Mouse (Mus musculus): ENCODE measurements at regions not wholly inside any gene's neighbourhood (a gene's known extent, or its start where the extent isn't known, plus 50 kb on each side); places are given as distances from the start of the nearest gene placed in this dataset.
A peak's percentile ranks its signal among the peaks of the same experiment; 100 is the strongest.

DNA sequence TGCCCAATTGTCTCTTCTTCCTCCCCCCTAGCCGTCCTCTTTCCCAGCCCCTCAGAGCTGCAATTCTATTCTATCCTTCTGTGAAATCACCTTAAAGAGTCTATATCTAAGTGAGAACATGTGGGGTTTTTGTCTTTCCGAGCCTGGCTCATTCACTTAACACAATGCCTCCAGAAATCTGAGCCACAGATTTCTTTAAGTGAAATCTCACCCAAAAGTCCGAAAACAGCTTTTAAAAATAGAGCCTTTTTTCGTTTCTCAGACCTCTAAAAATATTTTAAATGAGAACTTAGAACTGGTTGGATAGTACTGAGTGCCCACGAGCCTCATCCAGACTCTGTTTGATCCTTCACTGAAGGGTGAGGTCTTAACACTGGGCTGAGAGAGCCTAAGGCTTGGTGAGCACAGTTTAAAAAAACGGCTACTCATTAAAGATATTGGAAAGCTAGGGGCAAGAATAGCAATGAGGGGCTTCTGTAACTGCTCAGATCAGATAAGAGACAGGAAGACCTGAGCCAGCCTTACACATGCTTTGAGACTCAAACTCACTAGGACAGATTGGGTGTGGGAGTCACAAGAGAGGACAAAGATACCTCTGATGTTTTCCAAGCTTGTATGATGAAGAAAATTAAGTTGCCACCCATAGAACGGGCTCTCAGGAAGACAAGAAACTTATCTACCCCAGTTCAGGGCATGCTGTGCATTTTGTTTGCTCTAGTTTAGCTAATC lies 427.3 kb downstream of the Prss52 start:
- no peak for TF ChIP-seq CTCF (IDR thresholded peaks at IDR 0.05; ENCODE audit: low read depth)
- no peak for ATAC-seq
- no peaks in the 10 kb centered on the region for H3K4me1 ChIP-seq (replicated peaks; ENCODE audit: control insufficient read depth, insufficient read depth, low read length)
- H3K36me3 ChIP-seq (ENCODE audit: control insufficient read depth, insufficient read depth) = no peaks in the 10 kb centered on the region
- no peak overlapping the region for H3K4me3 ChIP-seq (ENCODE audit: low read depth, low read length)
- no peak overlapping the region for H3K27ac ChIP-seq (ENCODE audit: low read depth, low read length)
- WGBS = 59% methylated on average over 7 of the region's 7 CpGs
- no peak overlapping the region for H3K9ac ChIP-seq (ENCODE audit: low read depth, low read length)
- H3K4me2 ChIP-seq (replicated peaks; ENCODE audit: low read depth) = no peak overlapping the region
- H3K27me3 ChIP-seq (replicated peaks; ENCODE audit: control insufficient read depth, insufficient read depth, low read length) = no peaks in the 10 kb centered on the region
- no peaks in the 10 kb centered on the region for H3K9me3 ChIP-seq (ENCODE audit: control insufficient read depth)

DNA sequence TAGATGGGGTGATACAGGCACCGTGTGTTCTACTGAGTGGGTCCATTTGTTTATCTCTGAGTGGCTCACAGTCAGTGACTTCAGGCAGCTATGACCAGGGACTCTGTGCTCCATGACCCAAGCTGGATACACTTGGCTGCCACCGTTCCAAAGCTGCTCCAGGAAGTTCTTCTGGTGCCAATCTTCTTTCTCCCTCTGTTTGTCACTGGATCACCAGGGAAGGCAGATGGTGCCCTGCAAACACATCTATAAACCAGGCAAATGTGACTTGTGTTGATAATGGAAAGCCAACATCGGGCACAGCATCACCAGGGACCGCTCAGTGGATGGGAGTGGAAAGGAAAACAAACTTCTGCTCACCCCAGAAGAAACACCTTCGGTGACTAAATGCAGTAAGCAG lies 428.3 kb downstream of the Prss52 start:
- TF ChIP-seq CTCF (IDR thresholded peaks at IDR 0.05; ENCODE audit: low read depth) = no peak
- Histone ChIP-seq H3K4me2 (replicated peaks; ENCODE audit: low read depth) (no peak overlapping the region), H3K36me3 (ENCODE audit: control insufficient read depth, insufficient read depth) (no peaks in the 10 kb centered on the region), H3K27ac (ENCODE audit: low read depth, low read length) (no peak overlapping the region), H3K4me3 (ENCODE audit: low read depth, low read length) (no peak overlapping the region), H3K4me1 (replicated peaks; ENCODE audit: control insufficient read depth, insufficient read depth, low read length) (no peaks in the 10 kb centered on the region), H3K9ac (ENCODE audit: low read depth, low read length) (no peak overlapping the region), H3K9me3 (ENCODE audit: control insufficient read depth) (no peaks in the 10 kb centered on the region), H3K27me3 (replicated peaks; ENCODE audit: control insufficient read depth, insufficient read depth, low read length) (no peaks in the 10 kb centered on the region)
- no peak for ATAC-seq
- WGBS = 84% methylated on average over 5 of the region's 5 CpGs

- 51% methylated on average over 7 of the region's 7 CpGs for WGBS
Observed at GRCm38 (mm10) chr14:64533591-64534151, 429.6 kb downstream of the Prss52 start.

GRCm38 (mm10) chr14:64534194-64534593 lies 430.1 kb downstream of the Prss52 start:
- Histone ChIP-seq H3K36me3 (ENCODE audit: control insufficient read depth, insufficient read depth) (no peaks in the 10 kb centered on the region), H3K9me3 (ENCODE audit: control insufficient read depth) (no peaks in the 10 kb centered on the region), H3K27me3 (replicated peaks; ENCODE audit: control insufficient read depth, insufficient read depth, low read length) (no peaks in the 10 kb centered on the region), H3K4me1 (replicated peaks; ENCODE audit: control insufficient read depth, insufficient read depth, low read length) (no peaks in the 10 kb centered on the region), H3K9ac (ENCODE audit: low read depth, low read length) (no peak overlapping the region), H3K4me2 (replicated peaks; ENCODE audit: low read depth) (no peak overlapping the region), H3K4me3 (ENCODE audit: low read depth, low read length) (no peak overlapping the region), H3K27ac (ENCODE audit: low read depth, low read length) (no peak overlapping the region)
- 52% methylated on average over 4 of the region's 4 CpGs for WGBS
- no peak for TF ChIP-seq CTCF (IDR thresholded peaks at IDR 0.05; ENCODE audit: low read depth)
- ATAC-seq = no peak

More at GRCm38 (mm10) chr14:64533591-64534151, 429.6 kb downstream of the Prss52 start:
- ATAC-seq = no peak
- H3K4me3 ChIP-seq (ENCODE audit: low read depth, low read length) = no peak overlapping the region
- no peaks in the 10 kb centered on the region for H3K4me1 ChIP-seq (replicated peaks; ENCODE audit: control insufficient read depth, insufficient read depth, low read length)
- H3K9ac ChIP-seq (ENCODE audit: low read depth, low read length) = no peak overlapping the region
- H3K9me3 ChIP-seq (ENCODE audit: control insufficient read depth) = no peaks in the 10 kb centered on the region
- TF ChIP-seq CTCF (IDR thresholded peaks at IDR 0.05; ENCODE audit: low read depth) = no peak
- H3K27me3 ChIP-seq (replicated peaks; ENCODE audit: control insufficient read depth, insufficient read depth, low read length) = no peaks in the 10 kb centered on the region
- H3K36me3 ChIP-seq (ENCODE audit: control insufficient read depth, insufficient read depth) = no peaks in the 10 kb centered on the region
- H3K27ac ChIP-seq (ENCODE audit: low read depth, low read length) = no peak overlapping the region
- no peak overlapping the region for H3K4me2 ChIP-seq (replicated peaks; ENCODE audit: low read depth)

DNA sequence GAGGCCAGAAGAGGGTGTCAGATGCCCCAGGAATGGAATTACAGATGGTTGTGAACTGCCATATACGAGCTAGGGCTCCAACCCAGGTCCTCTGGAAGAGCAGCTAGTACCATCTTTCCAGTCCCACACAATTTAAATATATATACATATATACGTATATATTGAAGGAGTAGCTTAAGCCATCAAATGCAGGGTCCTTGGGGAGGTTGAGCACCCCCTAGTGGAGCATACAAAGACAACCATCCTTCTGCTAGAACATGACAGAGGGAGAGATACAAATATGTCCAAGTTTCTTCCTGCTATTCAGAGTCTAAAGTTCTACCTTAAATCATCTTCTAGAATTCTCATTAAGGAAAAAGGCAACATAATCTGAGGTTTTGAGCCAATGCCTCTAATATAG lies 435.4 kb downstream of the Prss52 start:
- Histone ChIP-seq H3K27ac (ENCODE audit: low read depth, low read length) (no peak overlapping the region), H3K9me3 (ENCODE audit: control insufficient read depth) (no peaks in the 10 kb centered on the region), H3K36me3 (ENCODE audit: control insufficient read depth, insufficient read depth) (no peaks in the 10 kb centered on the region), H3K27me3 (replicated peaks; ENCODE audit: control insufficient read depth, insufficient read depth, low read length) (no peaks in the 10 kb centered on the region), H3K4me3 (ENCODE audit: low read depth, low read length) (no peak overlapping the region), H3K4me2 (replicated peaks; ENCODE audit: low read depth) (no peak overlapping the region), H3K4me1 (replicated peaks; ENCODE audit: control insufficient read depth, insufficient read depth, low read length) (no peaks in the 10 kb centered on the region), H3K9ac (ENCODE audit: low read depth, low read length) (no peak overlapping the region)
- TF ChIP-seq CTCF (IDR thresholded peaks at IDR 0.05; ENCODE audit: low read depth) = peak; percentile 63
- 59% methylated on average over 2 of the region's 2 CpGs for WGBS
- no peak for ATAC-seq

DNA sequence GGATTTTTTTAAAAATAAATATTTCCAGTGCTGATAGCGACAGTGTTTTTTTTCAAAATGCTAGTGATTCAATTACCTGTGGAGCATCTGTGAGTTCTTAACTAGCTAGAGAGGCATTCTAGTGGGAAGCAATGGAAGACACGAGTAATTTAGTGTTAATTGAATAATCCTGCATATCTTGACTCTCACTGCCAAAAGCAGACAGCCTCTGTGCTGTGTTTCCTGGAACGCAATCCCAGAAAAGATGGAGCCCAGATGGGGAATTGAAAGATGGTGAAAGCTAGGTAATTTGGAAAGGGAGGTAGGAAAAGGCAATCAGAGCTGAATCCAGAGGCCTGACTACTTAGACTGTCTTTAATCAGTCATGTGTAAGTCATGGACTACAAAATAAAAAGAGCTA lies 441.0 kb downstream of the Prss52 start:
- H3K9ac ChIP-seq (ENCODE audit: low read depth, low read length) = no peak overlapping the region
- H3K27me3 ChIP-seq (replicated peaks; ENCODE audit: control insufficient read depth, insufficient read depth, low read length) = no peaks in the 10 kb centered on the region
- no peaks in the 10 kb centered on the region for H3K4me1 ChIP-seq (replicated peaks; ENCODE audit: control insufficient read depth, insufficient read depth, low read length)
- no peak overlapping the region for H3K27ac ChIP-seq (ENCODE audit: low read depth, low read length)
- TF ChIP-seq CTCF (IDR thresholded peaks at IDR 0.05; ENCODE audit: low read depth) = no peak
- no peaks in the 10 kb centered on the region for H3K36me3 ChIP-seq (ENCODE audit: control insufficient read depth, insufficient read depth)
- no peak overlapping the region for H3K4me3 ChIP-seq (ENCODE audit: low read depth, low read length)
- 75% methylated on average over 3 of the region's 3 CpGs for WGBS
- H3K9me3 ChIP-seq (ENCODE audit: control insufficient read depth) = no peaks in the 10 kb centered on the region
- ATAC-seq = no peak
- H3K4me2 ChIP-seq (replicated peaks; ENCODE audit: low read depth) = no peak overlapping the region

Data from intestine, postnatal 0 days (tissue).